Mouse (Mus musculus): ENCODE results near the gene Hira. TPM values are rescaled to one million over a fixed set of nuclear protein-coding genes. Genes with fewer than 3 reads are reported as not detected.
"Not testable (repeated sequence)": the region's sequence is repeated elsewhere in the genome, so short reads cannot be mapped to it uniquely, and the experiment has no call there.

Gene Hira
- 10 to 100 TPM; 19.2 to 21.6 TPM for total RNA-seq (2021)
- long read RNA-seq, experiment 1, partial matches to known transcripts = 3 of 3 reads
- long read RNA-seq, experiment 1, other reads (novel, unspliced or antisense) = 0 of 3 reads
- long read RNA-seq, experiment 2, partial matches to known transcripts = 1 of 1 reads
- long read RNA-seq, experiment 2, other reads (novel, unspliced or antisense) = 0 of 1 reads

GRCm38 (mm10) chr16:18876442-18877308 lies at the start of gene Hira, which contains the start of gene Mrpl40:
Gene Hira (plus strand): TSS chr16:18877037.
Gene Mrpl40 (minus strand): TSS chr16:18876862.
- peak; percentile 96 for DNase-seq

- no peak for DNase-seq
Measured at GRCm38 (mm10) chr16:18828630-18829029, 48.2 kb upstream of the Hira start.

GRCm38 (mm10) chr16:18829102-18829501 lies 47.7 kb upstream of the Hira start:
- DNase-seq = no peak

GRCm38 (mm10) chr16:18833486-18833885 lies 43.4 kb upstream of the Hira start:
- DNase-seq = no peak

- no peak for DNase-seq
Measured at GRCm38 (mm10) chr16:18836073-18836467, 40.8 kb upstream of the Hira start.

- peak; percentile 96 to 97 for DNase-seq
Measured at GRCm38 (mm10) chr16:18836468-18837208, 40.2 kb upstream of the Hira start, which contains the start of the genes 2510002D24Rik and Gm28539. Gene 2510002D24Rik (plus strand): TSS chr16:18836578. Gene Gm28539 (plus strand): TSS chr16:18836584.

GRCm38 (mm10) chr16:18838346-18838745 lies 38.5 kb upstream of the Hira start:
- DNase-seq = peak; percentile 23 to 50

GRCm38 (mm10) chr16:18846301-18846820 lies 30.5 kb upstream of the Hira start:
- no peak for DNase-seq

GRCm38 (mm10) chr16:18849521-18850190 lies 27.2 kb upstream of the Hira start:
- not testable (repeated sequence) for DNase-seq

- DNase-seq = peak; percentile 64 to 68
Measured at GRCm38 (mm10) chr16:18858551-18858950, 18.3 kb upstream of the Hira start.

GRCm38 (mm10) chr16:18860186-18860585 lies 16.7 kb upstream of the Hira start:
- DNase-seq = peak; percentile 69 to 84

GRCm38 (mm10) chr16:18870495-18870894 lies 6.3 kb upstream of the Hira start:
- not testable (repeated sequence) for DNase-seq

GRCm38 (mm10) chr16:18876091-18876441 lies 771 bp upstream of the Hira start:
- DNase-seq = no peak

GRCm38 (mm10) chr16:18877386-18878090 lies 701 bp downstream of the Hira start:
- DNase-seq = peak; percentile 40 to 42

- no peak for DNase-seq
Measured at GRCm38 (mm10) chr16:18878091-18878720, 1.4 kb downstream of the Hira start.

GRCm38 (mm10) chr16:18884044-18884443 lies 7.2 kb downstream of the Hira start:
- no peak for DNase-seq

- DNase-seq = no peak
Measured at GRCm38 (mm10) chr16:18893840-18894372, 17.1 kb downstream of the Hira start.

- DNase-seq = no peak
Measured at GRCm38 (mm10) chr16:18895249-18895648, 18.4 kb downstream of the Hira start.

GRCm38 (mm10) chr16:18896429-18896828 lies 19.6 kb downstream of the Hira start:
- DNase-seq = peak; percentile 49 to 66

- no peak for DNase-seq
Measured at GRCm38 (mm10) chr16:18905648-18906047, 28.8 kb downstream of the Hira start.
